Comparison of ENCODE assay signal across 22 mouse cellular contexts in genomic region chr6:128254551-128254950, GRCm38 (mm10). TPM values are rescaled to one million over a fixed set of nuclear protein-coding genes. Genes with fewer than 3 reads are reported as not detected.
"Had no signal": no experiment of that assay in that cellular context is flagged by ENCODE, and none has a peak within 500 bp of the region (broad histone marks: within the 10 kb centered on the region; RNA-seq: fewer than 3 reads in every experiment).

No protein-coding gene starts in this region.

- H3K27me3 ChIP-seq: limb, embryonic 13.5 days; liver, embryonic 12.5 days; liver, embryonic 15.5 days; lung, embryonic 15.5 days; midbrain, embryonic 13.5 days; neural tube, embryonic 13.5 days; stomach, embryonic 15.5 days had no signal

- H3K4me2 ChIP-seq: limb, embryonic 13.5 days; liver, embryonic 12.5 days; liver, embryonic 15.5 days; lung, embryonic 15.5 days; midbrain, embryonic 13.5 days; neural tube, embryonic 13.5 days; stomach, embryonic 15.5 days had no signal

- H3K9me3 ChIP-seq: limb, embryonic 10.5 days; limb, embryonic 13.5 days; liver, embryonic 12.5 days; liver, embryonic 15.5 days; lung, embryonic 15.5 days; midbrain, embryonic 10.5 days; midbrain, embryonic 13.5 days; neural tube, embryonic 13.5 days; stomach, embryonic 15.5 days had no signal

- ATAC-seq: liver, embryonic 12.5 days; midbrain, embryonic 13.5 days; midbrain, embryonic 16.5 days had no signal

- H3K4me1 ChIP-seq: liver, embryonic 12.5 days; liver, embryonic 15.5 days; midbrain, embryonic 10.5 days; midbrain, embryonic 13.5 days; neural tube, embryonic 13.5 days; stomach, embryonic 15.5 days had no signal

- H3K9ac ChIP-seq: limb, embryonic 13.5 days; liver, embryonic 12.5 days; liver, embryonic 15.5 days; lung, embryonic 15.5 days; midbrain, embryonic 13.5 days; neural tube, embryonic 13.5 days; stomach, embryonic 15.5 days had no signal

- H3K27ac ChIP-seq: limb, embryonic 10.5 days; limb, embryonic 13.5 days; liver, embryonic 12.5 days; liver, embryonic 15.5 days; lung, embryonic 15.5 days; midbrain, embryonic 10.5 days; midbrain, embryonic 13.5 days; neural tube, embryonic 13.5 days; stomach, embryonic 15.5 days had no signal

- DNase-seq: kidney, postnatal 14 days; kidney, postnatal 4 days; liver; lung, postnatal 10 days; retina, postnatal 1 day; right cerebral cortex, postnatal 25 days; spleen, adult 18-20 months; thymus, postnatal 25 days had no signal

- H3K4me3 ChIP-seq: limb, embryonic 10.5 days; limb, embryonic 13.5 days; liver, embryonic 12.5 days; liver, embryonic 15.5 days; lung, embryonic 15.5 days; megakaryocyte, embryonic 14.5 days; midbrain, embryonic 10.5 days; midbrain, embryonic 13.5 days; myocyte; neural tube, embryonic 13.5 days; stomach, embryonic 15.5 days had no signal

- H3K36me3 ChIP-seq: limb, embryonic 10.5 days; limb, embryonic 13.5 days; liver, embryonic 12.5 days; liver, embryonic 15.5 days; lung, embryonic 15.5 days; midbrain, embryonic 10.5 days; midbrain, embryonic 13.5 days; neural tube, embryonic 13.5 days; stomach, embryonic 15.5 days had no signal

RNA-seq across cellular contexts. Expression of gene Tead4, which starts 46.1 kb away (rescaled TPM):
- total RNA-seq: monocyte, adult 5-6 weeks; neutrophil, adult 5-6 weeks had no signal
